9 mouse cellular contexts compared by ENCODE assay signal in the genomic region with DNA sequence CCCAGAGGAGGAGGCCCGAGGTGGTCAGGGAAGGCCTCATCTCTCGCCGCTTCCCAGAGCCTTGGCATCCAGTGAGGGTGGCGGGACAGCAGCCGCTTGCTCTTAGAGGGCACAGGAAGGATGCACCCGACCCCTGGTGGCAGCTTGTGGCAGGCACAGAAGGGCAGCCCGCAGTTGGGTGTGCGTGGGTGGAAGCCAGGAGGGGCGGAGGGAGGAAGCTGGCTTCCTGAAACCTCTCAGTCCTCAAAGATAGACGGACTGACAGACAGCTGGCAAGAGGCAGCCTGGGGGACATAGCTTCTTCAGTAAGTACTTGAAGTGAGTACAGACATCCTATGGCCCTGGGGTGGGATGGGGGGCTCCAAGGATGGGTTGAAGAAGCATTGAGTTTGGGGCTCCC. TPM values are rescaled to one million over a fixed set of nuclear protein-coding genes. Genes with fewer than 3 reads are reported as not detected.
DNase-seq lines count a peak whose midpoint lies in the region; ATAC-seq and TF ChIP-seq lines count a peak whose summit lies in the region.
"Had no signal": no experiment of that assay in that cellular context is flagged by ENCODE, and none has a peak within 500 bp of the region (broad histone marks: within the 10 kb centered on the region; RNA-seq: fewer than 3 reads in every experiment).

TSS of gene Ptpn7 (plus strand) at position 228 of the 400 bp plus-strand sequence.

- no peak for ATAC-seq in hindbrain, embryonic 12.5 days (ENCODE audit: low FRiP score)
- ATAC-seq in stomach, postnatal 0 days (ENCODE audit: low FRiP score, low TSS enrichment): peak; percentile 52; the same call in 1 of the 2 replicates

- peak; percentile 20 to 89; a peak in 3 of 4 replicates for TF ChIP-seq CTCF in CH12.LX (conservative IDR thresholded peaks at IDR 0.05 in 1 of 2, IDR thresholded peaks at IDR 0.05 in 1 of 2; ENCODE audit: low read depth in 2 of 2, low read length in 2 of 2)
- TF ChIP-seq CTCF in stomach, postnatal 0 days (IDR thresholded peaks at IDR 0.05; ENCODE audit: low read depth): peak; percentile 83

- H3K27me3 ChIP-seq in hindbrain, embryonic 10.5 days (ENCODE audit: insufficient read depth, poor library complexity, severe bottlenecking): peaks cover 31% of the 10 kb centered on the region
- peaks cover 14% of the 10 kb centered on the region; the same call in 1 of the 2 replicates for H3K27me3 ChIP-seq in hindbrain, embryonic 12.5 days
- no peaks in the 10 kb centered on the region for H3K27me3 ChIP-seq in CH12.LX (replicated peaks)
- H3K27me3 ChIP-seq in stomach, postnatal 0 days (ENCODE audit: control insufficient read depth, insufficient read depth, low read length): no peaks in the 10 kb centered on the region

- TF ChIP-seq RAD21 in CH12.LX (IDR thresholded peaks at IDR 0.05; ENCODE audit: low read depth, low read length): peak; percentile 64

- no peak within 1 kb of the TSS for H3K4me3 ChIP-seq in hindbrain, embryonic 10.5 days
- no peak within 1 kb of the TSS for H3K4me3 ChIP-seq in hindbrain, embryonic 12.5 days
- H3K4me3 ChIP-seq in CH12.LX (replicated peaks in 1 of 3; ENCODE audit: low read depth in 2 of 3, low read length in 2 of 3, poor library complexity in 1 of 3) (peak within 1 kb of the TSS; percentile 65 to 75 (median 69)), macrophage (ENCODE audit: inconsistent target) (peak within 1 kb of the TSS; percentile 59)
- H3K4me3 ChIP-seq in stomach, postnatal 0 days (ENCODE audit: low read depth, low read length): no peak within 1 kb of the TSS
- H3K4me3 ChIP-seq: midbrain, embryonic 12.5 days had no signal

- TF ChIP-seq POLR2A in CH12.LX (IDR thresholded peaks at IDR 0.05; ENCODE audit: low read depth, low read length): no peak; the same call in 1 of the 2 replicates

- peaks cover 15% of the 10 kb centered on the region for H3K79me2 ChIP-seq in CH12.LX (replicated peaks; ENCODE audit: control insufficient read depth, extremely low read depth, insufficient read depth, poor library complexity, severe bottlenecking)
- H3K79me2 ChIP-seq in macrophage (ENCODE audit: inconsistent target): peaks cover 27% of the 10 kb centered on the region

- no peak within 1 kb of the TSS for H3K9ac ChIP-seq in hindbrain, embryonic 12.5 days
- H3K9ac ChIP-seq in CH12.LX (ENCODE audit: insufficient read depth, low read depth): peak within 1 kb of the TSS; percentile 94
- no peak within 1 kb of the TSS for H3K9ac ChIP-seq in stomach, postnatal 0 days (ENCODE audit: low read length)
- H3K9ac ChIP-seq: midbrain, embryonic 12.5 days had no signal

- no peak for TF ChIP-seq EP300 in CH12.LX (IDR thresholded peaks at IDR 0.05; ENCODE audit: low read length)
- TF ChIP-seq EP300 in stomach, postnatal 0 days (optimal IDR thresholded peaks at IDR 0.05): no peak

- no peaks in the 10 kb centered on the region for H3K36me3 ChIP-seq in hindbrain, embryonic 10.5 days
- no peaks in the 10 kb centered on the region for H3K36me3 ChIP-seq in hindbrain, embryonic 12.5 days
- H3K36me3 ChIP-seq in CH12.LX (replicated peaks in 1 of 2; ENCODE audit: control insufficient read depth in 1 of 2, insufficient read depth in 1 of 2, low read length in 1 of 2) (peaks cover 25 to 36% of the 10 kb centered on the region in 2 experiments), macrophage (ENCODE audit: inconsistent target) (peaks cover 5% of the 10 kb centered on the region; the same call in 1 of the 2 replicates)
- no peaks in the 10 kb centered on the region for H3K36me3 ChIP-seq in stomach, postnatal 0 days (ENCODE audit: control insufficient read depth, insufficient read depth, low read length)
- H3K36me3 ChIP-seq: midbrain, embryonic 12.5 days had no signal

- no peak within 1 kb of the TSS for H3K4me2 ChIP-seq in hindbrain, embryonic 12.5 days (replicated peaks)
- H3K4me2 ChIP-seq in CH12.LX (ENCODE audit: insufficient read depth, low read depth, poor library complexity, severe bottlenecking): peak within 1 kb of the TSS; percentile 88
- H3K4me2 ChIP-seq in stomach, postnatal 0 days (replicated peaks; ENCODE audit: low read depth): no peak within 1 kb of the TSS
- H3K4me2 ChIP-seq: midbrain, embryonic 12.5 days had no signal

- peaks cover 37% of the 10 kb centered on the region for H3K4me1 ChIP-seq in hindbrain, embryonic 10.5 days (replicated peaks)
- peaks cover 11% of the 10 kb centered on the region for H3K4me1 ChIP-seq in hindbrain, embryonic 12.5 days
- H3K4me1 ChIP-seq in CH12.LX (ENCODE audit: control insufficient read depth in 1 of 2, insufficient read depth in 2 of 2): peaks cover 19 to 73% of the 10 kb centered on the region in 2 experiments
- no peaks in the 10 kb centered on the region for H3K4me1 ChIP-seq in stomach, postnatal 0 days (replicated peaks; ENCODE audit: control insufficient read depth, insufficient read depth)

- H3K9me3 ChIP-seq in hindbrain, embryonic 10.5 days: no peaks in the 10 kb centered on the region
- H3K9me3 ChIP-seq in hindbrain, embryonic 12.5 days (replicated peaks): no peaks in the 10 kb centered on the region
- no peaks in the 10 kb centered on the region for H3K9me3 ChIP-seq in CH12.LX (replicated peaks; ENCODE audit: low read length)
- H3K9me3 ChIP-seq in stomach, postnatal 0 days (ENCODE audit: control insufficient read depth, low read length): no peaks in the 10 kb centered on the region
- H3K9me3 ChIP-seq: midbrain, embryonic 12.5 days had no signal

- in situ Hi-C loops in CH12.LX (cut with MboI; ENCODE audit: low pct_ligation_motif_present, low pct_unique_long_range_greater_than_20kb, low sequenced_read_pairs): no loop called here

- H3K27ac ChIP-seq in hindbrain, embryonic 10.5 days: peak within 1 kb of the TSS; percentile 40
- H3K27ac ChIP-seq in hindbrain, embryonic 12.5 days: no peak within 1 kb of the TSS
- peak within 1 kb of the TSS; percentile 96 for H3K27ac ChIP-seq in CH12.LX (ENCODE audit: insufficient read depth, low read depth)
- H3K27ac ChIP-seq in macrophage: peak within 1 kb of the TSS; percentile 97
- H3K27ac ChIP-seq in stomach, postnatal 0 days (replicated peaks): no peak within 1 kb of the TSS
- H3K27ac ChIP-seq: midbrain, embryonic 12.5 days had no signal

- 45% methylated on average over 10 of the region's 10 CpGs for WGBS in hindbrain, embryonic 10.5 days
- 43% methylated on average over 10 of the region's 10 CpGs for WGBS in hindbrain, embryonic 12.5 days
- WGBS in macrophage (ENCODE audit: missing documents): 1% methylated on average over 10 of the region's 10 CpGs
- WGBS in stomach, postnatal 0 days: 36% methylated on average over 10 of the region's 10 CpGs

- dilution Hi-C loops in CH12.LX (cut with MboI; ENCODE audit: extremely low pct_ligation_motif_present, extremely low pct_unique_long_range_greater_than_20kb, low sequenced_read_pairs): no loop called here

- no peak for DNase-seq in hindbrain, embryonic 10.5 days (ENCODE audit: low spot score)
- DNase-seq in CH12.LX (ENCODE audit: extremely low read depth): peak; percentile 91
- DNase-seq in c-Kit-positive CD71-positive TER-119-positive erythroid progenitor cells, embryonic 14.5 days (ENCODE audit: low spot score): peak; percentile 85
- DNase-seq in heart, adult 18-20 months: peak; percentile 72 to 82
- peak; percentile 84 for DNase-seq in kidney, postnatal 10 days
- DNase-seq in stomach, postnatal 0 days (ENCODE audit: low spot score): peak; percentile 79

TF ChIP-seq in CH12.LX, 34 proteins besides CTCF, POLR2A, EP300 and RAD21 (continues in another document):
- TF ChIP-seq BHLHE40 (IDR thresholded peaks at IDR 0.05; ENCODE audit: low read depth, low read length): 0 out of 2 replicates have a peak, but pooled peaks have one; percentile 12
- peak; percentile 62; the same call in 1 of the 2 replicates for TF ChIP-seq TCF12 (IDR thresholded peaks at IDR 0.05; ENCODE audit: low read depth, low read length)
- peak; percentile 41; the same call in 1 of the 2 replicates for TF ChIP-seq IRF4 (IDR thresholded peaks at IDR 0.05; ENCODE audit: low read depth, low read length)
- peak; percentile 74 for TF ChIP-seq ELF1 (IDR thresholded peaks at IDR 0.05; ENCODE audit: low read depth, low read length)
- no peak for TF ChIP-seq KAT2A (IDR thresholded peaks at IDR 0.05; ENCODE audit: insufficient replicate concordance, low read length)
- TF ChIP-seq JUN (IDR thresholded peaks at IDR 0.05; ENCODE audit: insufficient read depth, low read depth, low read length): no peak
- TF ChIP-seq SMC3 (IDR thresholded peaks at IDR 0.05; ENCODE audit: low read depth, low read length): peak; percentile 75
- peak; percentile 55; the same call in 1 of the 2 replicates for TF ChIP-seq MXI1 (IDR thresholded peaks at IDR 0.05; ENCODE audit: low read depth, low read length)
- no peak for TF ChIP-seq MAFK (IDR thresholded peaks at IDR 0.05; ENCODE audit: insufficient replicate concordance, low read length)
- no peak for TF ChIP-seq MYC (IDR thresholded peaks at IDR 0.05; ENCODE audit: low read depth, low read length)
- peak; percentile 60; the same call in 1 of the 2 replicates for TF ChIP-seq MAZ (IDR thresholded peaks at IDR 0.05; ENCODE audit: low read depth, low read length)
- peak; percentile 52; the same call in 1 of the 2 replicates for TF ChIP-seq NRF1 (IDR thresholded peaks at IDR 0.05; ENCODE audit: low read depth, low read length)
- TF ChIP-seq HCFC1 (IDR thresholded peaks at IDR 0.05; ENCODE audit: low read depth, low read length): peak; percentile 52
- peak; percentile 93 for TF ChIP-seq SIN3A (IDR thresholded peaks at IDR 0.05; ENCODE audit: low read length)
- peak; percentile 51; the same call in 1 of the 2 replicates for TF ChIP-seq NELFE (IDR thresholded peaks at IDR 0.05; ENCODE audit: low read depth, low read length)
- TF ChIP-seq UBTF (IDR thresholded peaks at IDR 0.05; ENCODE audit: low read depth, low read length): no peak
- no peak for TF ChIP-seq GABPA (IDR thresholded peaks at IDR 0.05; ENCODE audit: insufficient replicate concordance, low read depth, low read length)

RNA-seq across cellular contexts. Expression of gene Ptpn7, which starts in this region (rescaled TPM):
- polyA plus RNA-seq in hindbrain, embryonic 10.5 days (2016; fragmentation: Nextera tagmentation; extraction: Ambion mirVana): 1.7 and 2.7 TPM in 2 replicates
- polyA plus RNA-seq in hindbrain, embryonic 12.5 days (2016; fragmentation: Nextera tagmentation; extraction: Ambion mirVana): 1.2 TPM in 2 replicates
- total RNA-seq in CH12.LX (2012; rRNA removed): 61.4 and 69.7 TPM in 2 replicates
- total RNA-seq in CH12.LX (2014; rRNA removed): 77.5 and 81.9 TPM in 2 replicates
- 78.7 and 81.9 TPM in 2 replicates for polyA plus RNA-seq in CH12.LX (2012; ENCODE audit: insufficient read length, low read depth)
- total RNA-seq in heart, adult 18-20 months (2021): 1 to 10 TPM in 1 of 2 experiments, under 1 TPM in 1; 0.72 to 1.4 TPM
- total RNA-seq in macrophage (2018; cell fraction: chromatin; rRNA removed): 10 to 100 TPM in 21 of 26 experiments, 1 to 10 TPM in 5; 4.0 to 47.8 (median 24.6) TPM
- total RNA-seq in macrophage (2018; cell fraction: cytosol; rRNA removed): 10 to 100 TPM in 25 of 26 experiments, 1 to 10 TPM in 1; 8.1 to 42.2 (median 27.2) TPM
- total RNA-seq in macrophage (2018; cell fraction: nucleus; rRNA removed): 10 to 100 TPM in 20 of 26 experiments, 1 to 10 TPM in 6; 4.6 to 57.7 (median 19.2) TPM
- 25.1 to 57.9 TPM (median 26.9 TPM) in 3 replicates for polyA plus RNA-seq in macrophage (2018)
- 0.32 and 0.46 TPM in 2 replicates for polyA plus RNA-seq in stomach, postnatal 0 days (2015; fragmentation: Nextera tagmentation; extraction: Ambion mirVana)

Comparison
In these comparisons a context has a peak if more than half of its experiments do, and no peak if none do; other contexts are left out.
1. RNA of gene Ptpn7 (total RNA-seq): 61.4 to 81.9 TPM in CH12.LX; 0.72 to 1.4 TPM in heart, adult 18-20 months; every median in the first group is over 10 times any median in the second.
2. H3K27ac ChIP-seq: peak in hindbrain, embryonic 10.5 days (single experiment), CH12.LX (single experiment) and macrophage (single experiment); none in hindbrain, embryonic 12.5 days (single experiment) and stomach, postnatal 0 days (single experiment).
3. Peak in DNase-seq and ATAC-seq in stomach, postnatal 0 days; RNA of the gene not detected or under 1 TPM.
4. H3K4me3 ChIP-seq: peak in CH12.LX (3 of 3) and macrophage (single experiment); none in hindbrain, embryonic 10.5 days (single experiment), hindbrain, embryonic 12.5 days (single experiment) and stomach, postnatal 0 days (single experiment).